Mouse (Mus musculus) neural tube, embryonic 11.5 days (tissue): ENCODE measurements around the gene Urgcp. TPM values are rescaled to one million over a fixed set of nuclear protein-coding genes. Genes with fewer than 3 reads are reported as not detected.

Experiments used
- ATAC-seq: fragments of 200-750 bp; cut with Nextera tagmentation; 2 replicates; pipeline ENCODE4 v1.8.0; 2017; ENCODE audit warnings: moderate number of reproducible peaks, mild to moderate bottlenecking, moderate TSS enrichment, moderate library complexity; ENCODE audit not compliant: insufficient read depth, low FRiP score, low TSS enrichment
- DNase-seq: peaks from one replicate; pipeline ENCODE4 v3.0.0-alpha.2; 2015; ENCODE audit warnings: low spot score
- H3K27ac ChIP-seq: fragments of 300-500 bp; sonication (generic); 2 replicates; pipeline ENCODE4 v1.5.1; 2014; ENCODE audit warnings: low read depth, mild to moderate bottlenecking, low read length
- H3K27me3 ChIP-seq: fragments of 300-500 bp; sonication (generic); 2 replicates; pipeline ENCODE4 v1.6.1; 2014; ENCODE audit warnings: mild to moderate bottlenecking, low read length, mixed read lengths; ENCODE audit not compliant: control insufficient read depth, insufficient read depth
- H3K36me3 ChIP-seq: fragments of 300-500 bp; sonication (generic); 2 replicates; pipeline ENCODE4 v1.6.1; 2014; ENCODE audit warnings: mild to moderate bottlenecking, low read length, moderate library complexity, mixed read lengths; ENCODE audit not compliant: control insufficient read depth, insufficient read depth
- H3K4me1 ChIP-seq: fragments of 300-500 bp; sonication (generic); 2 replicates; pipeline ENCODE4 v1.6.1; 2014; ENCODE audit warnings: low read length, mixed read lengths; ENCODE audit not compliant: control insufficient read depth, insufficient read depth
- H3K4me2 ChIP-seq: fragments of 300-500 bp; sonication (generic); 2 replicates; pipeline ENCODE4 v1.6.1; 2014; ENCODE audit warnings: low read depth, mild to moderate bottlenecking, moderate library complexity
- H3K4me3 ChIP-seq: fragments of 300-500 bp; sonication (generic); 2 replicates; pipeline ENCODE4 v1.5.1; 2014; ENCODE audit warnings: low read depth, low read length
- H3K9ac ChIP-seq: fragments of 300-500 bp; sonication (generic); 2 replicates; pipeline ENCODE4 v1.6.1; 2014; ENCODE audit warnings: mild to moderate bottlenecking, low read length
- H3K9me3 ChIP-seq: fragments of 300-500 bp; sonication (generic); 2 replicates; pipeline ENCODE4 v1.6.1; 2016; ENCODE audit warnings: low read length; ENCODE audit not compliant: control insufficient read depth
- WGBS: fragments of 180-500 bp; shearing (Covaris S2); extraction: QIAGEN DNeasy Blood & Tissue Kit; methylation state at CpG from one replicate; pipeline ENCODE4 v1.1.7; 2014; 5-methylcytosine and 5-hydroxymethylcytosine counted together
- polyA plus RNA-seq: library from polyadenylated mRNA; unstranded; fragments of >200 nt; fragmentation: Nextera tagmentation; extraction: Ambion mirVana; gene quantifications from 2 replicates; pipeline ENCODE4 v1.2.1, GENCODE M21; 2014

Gene Urgcp
- polyA plus RNA-seq, 1 experiment from 2014 or later = 16.5 TPM

DNA sequence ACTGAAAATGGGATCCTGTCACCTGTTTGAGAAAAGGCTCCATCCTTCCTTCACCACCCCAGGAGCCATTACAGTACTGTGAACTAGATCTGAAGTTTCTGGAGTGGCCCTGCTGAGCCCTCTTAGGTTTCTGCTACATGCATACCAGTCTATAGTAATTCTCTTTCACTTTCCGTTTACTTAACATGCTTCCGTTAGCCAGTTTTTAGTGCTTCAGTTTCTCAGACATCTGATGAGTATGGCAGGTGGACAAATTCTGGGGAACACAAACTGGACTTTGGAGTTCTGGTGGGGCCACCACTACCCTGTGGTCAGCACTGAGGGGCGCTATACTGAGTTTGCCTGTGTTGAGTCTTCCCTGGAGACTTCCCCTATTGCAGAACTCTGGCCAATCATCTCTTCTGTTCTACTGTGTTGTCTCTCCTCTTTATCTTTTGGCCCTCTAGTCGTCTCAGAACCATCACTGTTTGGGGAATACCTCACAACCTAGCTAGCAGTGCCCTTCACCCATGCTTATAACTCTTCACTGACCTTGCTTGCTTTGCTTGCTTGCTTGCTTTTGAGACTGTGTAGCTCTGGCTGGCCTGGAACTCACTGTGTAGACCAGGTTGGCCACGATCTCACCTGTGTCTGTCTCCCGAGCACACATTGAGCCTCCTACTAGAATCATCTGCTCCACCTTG lies 27.0 kb upstream of the Urgcp start:
- peak overlapping the region; percentile 90 for H3K4me3 ChIP-seq
- peaks cover 3% of the 10 kb centered on the region; the same call in 1 of the 2 replicates for H3K36me3 ChIP-seq
- H3K4me1 ChIP-seq = peaks cover 13% of the 10 kb centered on the region
- 78% methylated on average over 6 of the region's 6 CpGs for WGBS
- H3K4me2 ChIP-seq = peak overlapping the region; percentile 65
- DNase-seq (no peak), ATAC-seq (no peak)
- no peaks in the 10 kb centered on the region for H3K9me3 ChIP-seq
- peak overlapping the region; percentile 89 for H3K9ac ChIP-seq
- H3K27me3 ChIP-seq = no peaks in the 10 kb centered on the region
- peak overlapping the region; percentile 76 for H3K27ac ChIP-seq

DNA sequence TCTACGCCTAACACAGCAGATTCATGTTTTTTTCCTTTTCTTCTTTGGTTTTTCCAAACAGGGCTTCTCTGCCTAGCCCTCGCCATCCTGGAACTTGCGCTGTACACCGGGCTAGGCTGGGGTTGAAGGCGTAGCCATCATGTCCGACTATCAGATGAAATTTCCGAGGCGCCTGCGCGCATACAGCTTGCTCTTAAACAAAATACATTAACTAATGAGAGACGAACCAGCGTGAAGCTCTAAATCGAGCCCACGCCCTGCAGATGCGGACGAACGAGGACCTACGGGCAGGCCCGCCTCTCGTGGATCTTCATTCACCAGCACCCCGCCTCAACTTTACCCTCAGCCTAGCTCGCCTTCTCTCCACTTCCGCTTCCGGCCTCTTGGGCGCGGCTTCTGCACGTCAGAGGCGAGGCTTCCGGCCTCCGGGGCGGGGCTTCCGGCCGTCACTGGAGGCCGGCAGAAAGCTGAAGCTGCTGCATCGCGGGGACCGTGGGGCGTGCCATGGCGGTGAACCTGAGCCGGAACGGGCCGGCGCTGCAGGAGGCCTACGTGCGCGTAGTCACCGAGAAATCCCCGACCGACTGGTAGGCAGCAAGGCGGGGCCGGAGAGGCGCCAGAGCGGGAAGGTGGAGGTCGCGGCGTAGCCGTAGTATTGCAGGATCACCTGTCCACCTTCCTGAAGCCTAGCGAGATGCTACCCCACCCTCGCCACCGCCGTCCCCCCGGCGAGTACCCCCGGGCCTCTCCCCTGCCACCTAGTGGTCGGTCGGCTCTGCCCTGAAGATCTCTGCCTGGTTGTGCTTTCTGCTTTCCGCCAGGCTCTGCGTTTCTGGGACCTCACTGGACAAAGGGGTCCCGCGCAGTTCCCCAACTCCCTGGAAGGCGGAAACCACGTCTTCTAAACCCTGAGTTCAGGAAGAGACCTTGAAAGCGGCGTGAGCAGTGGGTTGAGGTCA lies 26.2 kb upstream of the Urgcp start, which contains the start of gene Dbnl:
Dbnl (plus strand) TSS at position 433 of the 959 bp plus-strand sequence.
- Histone ChIP-seq H3K27me3 (no peaks in the 10 kb centered on the region), H3K4me2 (peak within 1 kb of the TSS; percentile 65), H3K9ac (peak within 1 kb of the TSS; percentile 89), H3K36me3 (peaks cover 3% of the 10 kb centered on the region; the same call in 1 of the 2 replicates), H3K4me1 (peaks cover 13% of the 10 kb centered on the region), H3K9me3 (no peaks in the 10 kb centered on the region), H3K27ac (peak within 1 kb of the TSS; percentile 76), H3K4me3 (peak within 1 kb of the TSS; percentile 90)
- DNase-seq (peak; percentile 97), ATAC-seq (peak; percentile 97)
- under 1% methylated on average over 74 of the region's 74 CpGs for WGBS

DNA sequence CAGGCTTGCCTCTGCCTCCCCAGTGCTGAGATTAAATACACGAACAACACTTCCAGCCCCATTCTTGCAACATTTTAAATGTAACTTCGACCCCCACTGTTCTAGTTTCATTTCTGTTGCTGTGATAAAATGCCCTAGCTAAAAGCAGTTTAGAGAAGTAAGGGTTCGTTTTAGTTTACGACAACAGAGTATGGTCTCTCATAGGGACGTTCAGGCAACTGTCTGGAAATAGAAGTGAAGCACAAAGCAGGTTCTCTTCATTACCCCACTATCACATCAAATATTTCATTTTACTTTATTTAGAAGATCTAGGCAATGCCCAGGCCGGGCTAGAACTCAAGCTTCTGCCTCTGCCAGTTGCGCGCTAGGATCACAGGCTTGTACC lies 25.5 kb upstream of the Urgcp start:
- Histone ChIP-seq H3K36me3 (peaks cover 3% of the 10 kb centered on the region; the same call in 1 of the 2 replicates), H3K9me3 (no peaks in the 10 kb centered on the region), H3K4me2 (peak overlapping the region; percentile 65), H3K4me1 (peaks cover 13% of the 10 kb centered on the region), H3K27ac (peak overlapping the region; percentile 76; the same call in 1 of the 2 replicates), H3K9ac (peak overlapping the region; percentile 89), H3K4me3 (peak overlapping the region; percentile 90), H3K27me3 (no peaks in the 10 kb centered on the region)
- ATAC-seq (no peak), DNase-seq (no peak)
- 39% methylated on average over 8 of the region's 8 CpGs for WGBS

DNA sequence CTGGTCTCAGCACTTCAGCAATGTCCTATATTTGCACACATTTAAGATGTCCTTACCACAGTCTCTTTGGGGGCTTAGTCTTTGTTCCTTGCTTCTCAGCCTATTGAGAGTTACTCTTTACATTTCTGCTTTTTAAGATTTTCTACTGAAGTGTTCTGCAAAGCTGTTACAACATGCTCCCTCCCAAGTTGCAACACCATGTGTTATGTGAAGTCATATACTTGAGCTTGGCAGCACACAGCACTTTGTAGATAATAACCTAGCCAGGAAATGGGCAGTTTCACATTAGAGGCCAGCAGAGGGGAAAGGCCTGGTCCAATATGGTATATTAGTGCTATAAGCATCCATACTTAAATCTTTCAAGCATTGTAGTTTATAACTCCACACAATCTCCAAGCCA lies 23.6 kb upstream of the Urgcp start:
- H3K4me1 ChIP-seq = peaks cover 13% of the 10 kb centered on the region
- no peak overlapping the region for H3K9ac ChIP-seq
- H3K36me3 ChIP-seq = no peaks in the 10 kb centered on the region
- no peaks in the 10 kb centered on the region for H3K9me3 ChIP-seq
- no peaks in the 10 kb centered on the region for H3K27me3 ChIP-seq
- ATAC-seq (no peak), DNase-seq (no peak)
- H3K27ac ChIP-seq = no peak overlapping the region
- H3K4me2 ChIP-seq = no peak overlapping the region
- no peak overlapping the region for H3K4me3 ChIP-seq

DNA sequence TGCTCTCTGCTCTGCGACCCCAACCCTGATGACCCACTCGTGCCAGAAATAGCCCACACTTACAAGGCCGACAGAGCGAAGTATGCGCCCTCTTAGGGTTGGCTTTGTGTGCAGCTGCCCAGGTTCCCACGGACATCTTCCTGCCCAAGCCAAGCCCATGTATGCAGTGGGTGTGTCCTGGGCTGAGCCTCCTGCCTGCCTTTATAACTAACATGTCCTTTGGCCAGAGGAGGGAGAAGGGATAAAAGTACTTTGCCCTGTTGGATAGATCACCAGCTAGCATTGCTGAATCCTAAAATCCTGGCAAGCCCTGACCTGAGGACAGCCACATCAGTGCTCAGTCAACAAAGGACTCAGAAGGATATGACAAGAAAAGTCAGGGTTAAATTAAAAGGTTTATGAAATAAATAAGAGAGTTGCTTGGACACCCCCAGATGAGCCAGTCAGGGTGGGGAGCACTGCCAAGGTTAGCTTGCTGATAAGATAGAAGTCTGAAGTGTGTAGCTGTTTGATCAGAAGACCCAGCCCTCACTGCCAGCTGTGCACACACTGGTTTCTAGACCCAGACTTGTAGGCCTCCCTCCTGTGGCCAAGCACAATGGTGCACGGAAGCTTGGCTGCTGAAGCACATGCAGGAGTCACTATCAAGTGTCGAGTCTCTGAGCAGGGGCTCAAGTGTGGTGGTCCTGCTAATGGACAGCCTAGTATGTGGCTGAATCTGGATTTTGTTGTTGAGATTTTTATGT lies 20.2 kb upstream of the Urgcp start:
- Histone ChIP-seq H3K27me3 (no peaks in the 10 kb centered on the region), H3K9me3 (no peaks in the 10 kb centered on the region), H3K9ac (no peak overlapping the region), H3K4me1 (peaks cover 2% of the 10 kb centered on the region; the same call in 1 of the 2 replicates), H3K36me3 (no peaks in the 10 kb centered on the region), H3K4me2 (no peak overlapping the region), H3K4me3 (no peak overlapping the region), H3K27ac (no peak overlapping the region)
- peak; percentile 19 for DNase-seq
- WGBS = 77% methylated on average over 8 of the region's 8 CpGs
- no peak for ATAC-seq

DNA sequence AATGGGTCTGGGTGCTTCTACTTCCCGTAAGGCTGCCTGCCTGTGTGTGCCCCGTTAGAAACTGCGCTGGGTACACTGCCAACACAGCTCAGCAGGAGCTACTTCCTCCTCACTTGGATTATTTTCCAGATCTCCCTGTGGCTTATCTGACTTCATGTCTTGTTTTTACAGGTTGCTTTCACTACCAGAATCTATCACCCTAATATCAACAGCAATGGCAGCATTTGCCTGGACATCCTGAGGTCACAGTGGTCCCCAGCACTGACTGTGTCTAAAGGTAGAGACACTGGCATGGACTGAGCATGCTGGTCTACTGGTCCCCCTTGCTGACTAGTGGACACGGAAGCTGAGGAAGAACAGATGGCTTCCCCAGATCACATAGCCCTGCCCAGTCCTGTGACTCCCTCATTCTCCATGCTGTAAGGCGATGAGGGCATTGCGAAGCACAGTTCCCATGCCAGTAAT lies 17.9 kb upstream of the Urgcp start:
- H3K4me3 ChIP-seq = no peak overlapping the region
- WGBS = 90% methylated on average over 6 of the region's 6 CpGs
- DNase-seq = no peak
- H3K4me1 ChIP-seq = no peaks in the 10 kb centered on the region
- H3K27me3 ChIP-seq = no peaks in the 10 kb centered on the region
- H3K36me3 ChIP-seq = no peaks in the 10 kb centered on the region
- H3K9ac ChIP-seq = no peak overlapping the region
- no peak for ATAC-seq
- H3K9me3 ChIP-seq = no peaks in the 10 kb centered on the region
- H3K27ac ChIP-seq = no peak overlapping the region
- H3K4me2 ChIP-seq = no peak overlapping the region

DNA sequence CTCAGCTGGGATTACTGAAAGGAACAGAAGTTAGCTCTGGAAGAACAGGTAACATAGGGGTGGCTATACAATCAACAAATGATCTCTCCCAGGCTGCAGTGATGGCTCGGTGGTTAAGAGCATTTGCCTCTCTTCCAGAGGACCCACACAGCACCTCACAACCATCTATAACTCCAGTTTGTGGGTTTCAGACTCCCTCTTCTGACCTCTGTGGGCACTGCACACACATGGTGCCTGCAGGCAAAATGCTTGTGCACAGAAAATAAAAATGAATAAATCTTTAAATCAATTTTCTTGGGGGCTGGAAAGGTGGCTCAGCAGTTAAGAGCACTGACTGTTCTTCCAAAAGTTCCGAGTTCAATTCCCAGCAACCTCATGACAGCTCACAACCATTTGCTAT lies 16.3 kb upstream of the Urgcp start:
- H3K9me3 ChIP-seq = no peaks in the 10 kb centered on the region
- H3K27me3 ChIP-seq = no peaks in the 10 kb centered on the region
- DNase-seq (no peak), ATAC-seq (no peak)
- 82% methylated on average over 2 of the region's 2 CpGs for WGBS
- H3K27ac ChIP-seq = no peak overlapping the region
- no peak overlapping the region for H3K9ac ChIP-seq
- H3K4me3 ChIP-seq = no peak overlapping the region
- no peaks in the 10 kb centered on the region for H3K4me1 ChIP-seq
- no peaks in the 10 kb centered on the region for H3K36me3 ChIP-seq
- H3K4me2 ChIP-seq = no peak overlapping the region

DNA sequence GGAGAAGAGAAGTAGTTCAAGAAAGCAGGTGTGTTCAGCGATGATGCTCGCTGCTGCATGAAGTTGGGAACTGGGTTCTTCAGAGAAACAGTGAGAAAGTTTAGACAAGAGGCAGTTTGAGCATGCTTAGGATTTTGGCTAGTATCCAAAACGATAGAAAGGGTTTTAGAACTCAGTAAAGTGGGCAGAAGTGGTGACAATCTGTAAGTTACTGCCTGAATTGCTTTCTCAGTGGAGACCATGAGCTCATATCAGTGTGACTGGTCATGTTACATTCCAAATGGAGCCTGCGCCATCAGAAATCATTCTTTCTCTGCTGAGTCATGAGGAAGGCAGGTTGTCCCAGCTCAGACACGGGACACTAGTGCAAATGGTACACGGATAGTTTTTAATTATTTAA lies 3.8 kb upstream of the Urgcp start:
- no peak overlapping the region for H3K9ac ChIP-seq
- 90% methylated on average over 6 of the region's 6 CpGs for WGBS
- H3K9me3 ChIP-seq = no peaks in the 10 kb centered on the region
- H3K4me1 ChIP-seq = 0 out of 2 replicates have a peak, but pooled peaks cover 4% of the 10 kb centered on the region
- H3K4me3 ChIP-seq = no peak overlapping the region
- no peak overlapping the region for H3K4me2 ChIP-seq
- H3K36me3 ChIP-seq = 0 out of 2 replicates have a peak, but pooled peaks cover 2% of the 10 kb centered on the region
- no peak overlapping the region for H3K27ac ChIP-seq
- H3K27me3 ChIP-seq = no peaks in the 10 kb centered on the region
- ATAC-seq (no peak), DNase-seq (no peak)
